Mouse (Mus musculus): ENCODE data around the gene Cdcp1. TPM values are rescaled to one million over a fixed set of nuclear protein-coding genes. Genes with fewer than 3 reads are reported as not detected.

The Cdcp1 gene
- polyA plus RNA-seq, 1 experiment from 2014 or later: 0.05 TPM

GRCm38 (mm10) chr9:123206526-123206925 lies 9.3 kb downstream of the Cdcp1 start:
- Histone ChIP-seq H3K36me3 (replicated peaks) (no peaks in the 10 kb centered on the region), H3K27me3 (replicated peaks) (no peaks in the 10 kb centered on the region), H3K4me3 (no peak overlapping the region), H3K4me1 (no peaks in the 10 kb centered on the region), H3K27ac (no peak overlapping the region), H3K9ac (no peak overlapping the region), H3K9me3 (no peaks in the 10 kb centered on the region), H3K4me2 (no peak overlapping the region)
- no peak for ATAC-seq (replicated peaks)
- 60% methylated on average over 2 of the region's 2 CpGs for WGBS

- no peaks in the 10 kb centered on the region for H3K9me3 ChIP-seq
- no peak overlapping the region for H3K9ac ChIP-seq
- no peak for ATAC-seq (replicated peaks)
- H3K4me2 ChIP-seq: no peak overlapping the region
- H3K27me3 ChIP-seq (replicated peaks): no peaks in the 10 kb centered on the region
- no peak overlapping the region for H3K27ac ChIP-seq
- H3K4me3 ChIP-seq: no peak overlapping the region
- no peaks in the 10 kb centered on the region for H3K36me3 ChIP-seq (replicated peaks)
- H3K4me1 ChIP-seq: no peaks in the 10 kb centered on the region
- WGBS: 64% methylated on average over 3 of the region's 3 CpGs
Measured at GRCm38 (mm10) chr9:123200116-123200515, 15.7 kb downstream of the Cdcp1 start.

GRCm38 (mm10) chr9:123188271-123188670 lies 27.6 kb downstream of the Cdcp1 start:
- no peak for ATAC-seq (replicated peaks)
- Histone ChIP-seq H3K4me2 (no peak overlapping the region), H3K4me1 (no peaks in the 10 kb centered on the region), H3K9ac (no peak overlapping the region), H3K9me3 (no peaks in the 10 kb centered on the region), H3K27ac (no peak overlapping the region), H3K27me3 (replicated peaks) (no peaks in the 10 kb centered on the region), H3K4me3 (no peak overlapping the region), H3K36me3 (replicated peaks) (no peaks in the 10 kb centered on the region)
- 93% methylated on average over 2 of the region's 2 CpGs for WGBS

- WGBS: over 99% methylated on average over 5 of the region's 5 CpGs
- H3K27ac ChIP-seq: no peak overlapping the region
- no peak for ATAC-seq (replicated peaks)
- H3K27me3 ChIP-seq (replicated peaks): no peaks in the 10 kb centered on the region
- H3K36me3 ChIP-seq (replicated peaks): no peaks in the 10 kb centered on the region
- no peaks in the 10 kb centered on the region for H3K4me1 ChIP-seq
- H3K9ac ChIP-seq: no peak overlapping the region
- no peaks in the 10 kb centered on the region for H3K9me3 ChIP-seq
- no peak overlapping the region for H3K4me2 ChIP-seq
- no peak overlapping the region for H3K4me3 ChIP-seq
Measured at GRCm38 (mm10) chr9:123187589-123187988, 28.2 kb downstream of the Cdcp1 start.

- Histone ChIP-seq H3K4me1 (no peaks in the 10 kb centered on the region), H3K4me2 (no peak overlapping the region), H3K27ac (no peak overlapping the region), H3K9ac (no peak overlapping the region), H3K4me3 (no peak overlapping the region), H3K9me3 (no peaks in the 10 kb centered on the region), H3K36me3 (replicated peaks) (no peaks in the 10 kb centered on the region), H3K27me3 (replicated peaks) (no peaks in the 10 kb centered on the region)
- 73% methylated on average over 5 of the region's 5 CpGs for WGBS
- ATAC-seq (replicated peaks): no peak
Measured at GRCm38 (mm10) chr9:123186151-123186550, 29.7 kb downstream of the Cdcp1 start.

- WGBS: 67% methylated on average over 2 of the region's 2 CpGs
- ATAC-seq (replicated peaks): no peak
Measured at GRCm38 (mm10) chr9:123185546-123185945, 30.3 kb downstream of the Cdcp1 start.

GRCm38 (mm10) chr9:123183226-123183625 lies 32.6 kb downstream of the Cdcp1 start:
- WGBS: 77% methylated on average over 8 of the region's 8 CpGs
- ATAC-seq (replicated peaks): no peak
- Histone ChIP-seq H3K4me1 (no peaks in the 10 kb centered on the region), H3K4me3 (no peak overlapping the region), H3K36me3 (replicated peaks) (no peaks in the 10 kb centered on the region), H3K27me3 (replicated peaks) (no peaks in the 10 kb centered on the region), H3K27ac (no peak overlapping the region), H3K9me3 (no peaks in the 10 kb centered on the region), H3K9ac (no peak overlapping the region), H3K4me2 (no peak overlapping the region)

More at GRCm38 (mm10) chr9:123185546-123185945, 30.3 kb downstream of the Cdcp1 start:
- Histone ChIP-seq H3K4me1 (no peaks in the 10 kb centered on the region), H3K27me3 (replicated peaks) (no peaks in the 10 kb centered on the region), H3K36me3 (replicated peaks) (no peaks in the 10 kb centered on the region), H3K27ac (no peak overlapping the region), H3K4me2 (no peak overlapping the region), H3K9ac (no peak overlapping the region), H3K4me3 (no peak overlapping the region), H3K9me3 (no peaks in the 10 kb centered on the region)

- Histone ChIP-seq H3K27ac (no peak overlapping the region), H3K36me3 (replicated peaks) (no peaks in the 10 kb centered on the region), H3K4me2 (no peak overlapping the region), H3K27me3 (replicated peaks) (no peaks in the 10 kb centered on the region), H3K4me1 (no peaks in the 10 kb centered on the region), H3K4me3 (no peak overlapping the region), H3K9me3 (no peaks in the 10 kb centered on the region), H3K9ac (no peak overlapping the region)
- WGBS: 90% methylated on average over 6 of the region's 6 CpGs
- no peak for ATAC-seq (replicated peaks)
Measured at GRCm38 (mm10) chr9:123180003-123180402, 35.8 kb downstream of the Cdcp1 start.

GRCm38 (mm10) chr9:123177380-123178048 lies 38.3 kb downstream of the Cdcp1 start:
- no peak for ATAC-seq (replicated peaks)
- no peaks in the 10 kb centered on the region for H3K4me1 ChIP-seq
- no peaks in the 10 kb centered on the region for H3K27me3 ChIP-seq (replicated peaks)
- no peak overlapping the region for H3K27ac ChIP-seq
- 86% methylated on average over 9 of the region's 9 CpGs for WGBS
- no peaks in the 10 kb centered on the region for H3K9me3 ChIP-seq
- H3K4me2 ChIP-seq: no peak overlapping the region
- H3K4me3 ChIP-seq: no peak overlapping the region
- H3K36me3 ChIP-seq (replicated peaks): no peaks in the 10 kb centered on the region
- no peak overlapping the region for H3K9ac ChIP-seq

GRCm38 (mm10) chr9:123174356-123174755 lies 41.5 kb downstream of the Cdcp1 start:
- 18% methylated on average over 4 of the region's 4 CpGs for WGBS

GRCm38 (mm10) chr9:123173760-123174159 lies 42.1 kb downstream of the Cdcp1 start:
- Histone ChIP-seq H3K9ac (no peak overlapping the region), H3K27ac (no peak overlapping the region), H3K27me3 (replicated peaks) (no peaks in the 10 kb centered on the region), H3K36me3 (replicated peaks) (no peaks in the 10 kb centered on the region), H3K4me1 (no peaks in the 10 kb centered on the region), H3K4me2 (no peak overlapping the region), H3K4me3 (no peak overlapping the region), H3K9me3 (no peaks in the 10 kb centered on the region)
- no peak for ATAC-seq (replicated peaks)
- 92% methylated on average over 6 of the region's 6 CpGs for WGBS

More at GRCm38 (mm10) chr9:123174356-123174755, 41.5 kb downstream of the Cdcp1 start:
- no peak overlapping the region for H3K27ac ChIP-seq
- H3K27me3 ChIP-seq (replicated peaks): no peaks in the 10 kb centered on the region
- no peak overlapping the region for H3K9ac ChIP-seq
- no peak overlapping the region for H3K4me3 ChIP-seq
- ATAC-seq (replicated peaks): no peak
- no peaks in the 10 kb centered on the region for H3K4me1 ChIP-seq
- no peaks in the 10 kb centered on the region for H3K36me3 ChIP-seq (replicated peaks)
- no peak overlapping the region for H3K4me2 ChIP-seq
- no peaks in the 10 kb centered on the region for H3K9me3 ChIP-seq

- no peak overlapping the region for H3K4me3 ChIP-seq
- peak overlapping the region; percentile 28; the same call in 1 of the 2 replicates for H3K27ac ChIP-seq
- 66% methylated on average over 3 of the region's 3 CpGs for WGBS
- ATAC-seq (replicated peaks): peak; percentile 72; the same call in 1 of the 2 replicates
- H3K36me3 ChIP-seq (replicated peaks): no peaks in the 10 kb centered on the region
- no peak overlapping the region for H3K4me2 ChIP-seq
- no peaks in the 10 kb centered on the region for H3K9me3 ChIP-seq
- no peaks in the 10 kb centered on the region for H3K27me3 ChIP-seq (replicated peaks)
- no peaks in the 10 kb centered on the region for H3K4me1 ChIP-seq
- H3K9ac ChIP-seq: no peak overlapping the region
Measured at GRCm38 (mm10) chr9:123165781-123166443, 49.9 kb downstream of the Cdcp1 start.
